Mouse (Mus musculus) MEL (cell line): ENCODE results near the gene Pxn.

Experiments
- CHD2 ChIP-seq: IDR thresholded peaks from 2 replicates; pipeline ENCODE4 v1.6.1; 2011; ENCODE audit warnings: low read length, improper control_type of control experiment
- CTCF ChIP-seq, 3 experiments: IDR thresholded peaks in 2 of 3; conservative IDR thresholded peaks in 1 of 3; 2 replicates each; pipeline ENCODE4 v1.5.1; 2011 to 2012; ENCODE audit warnings: low read length in 3 of 3, low read depth in 2 of 3, mild to moderate bottlenecking in 2 of 3, improper control_type of control experiment in 1 of 3, inconsistent platforms in 1 of 3, mixed read lengths in 1 of 3, moderate library complexity in 1 of 3; ENCODE audit not compliant: control insufficient read depth in 1 of 3, insufficient read depth in 1 of 3, poor library complexity in 1 of 3, severe bottlenecking in 1 of 3
- RCOR1 ChIP-seq: IDR thresholded peaks from 2 replicates; pipeline ENCODE4 v1.6.1; 2012; ENCODE audit warnings: low read depth, mild to moderate bottlenecking, inconsistent platforms, low read length, improper control_type of control experiment

GRCm38 (mm10) chr5:115491771-115492322, 14.6 kb upstream of the Pxn start:
- TF ChIP-seq CTCF (IDR thresholded peaks at IDR 0.05 in 2 of 3, conservative IDR thresholded peaks at IDR 0.05 in 1 of 3; ENCODE audit: control insufficient read depth in 1 of 3, insufficient read depth in 1 of 3, low read depth in 2 of 3, low read length in 3 of 3, poor library complexity in 1 of 3, severe bottlenecking in 1 of 3) (no peak), RCOR1 (no peak), CHD2 (no peak)
